Mouse (Mus musculus) liver, adult (tissue): ENCODE measurements around the gene Gtpbp8.

Experiments
- GATA4 ChIP-seq: IDR thresholded peaks from 2 replicates; pipeline ENCODE4 v1.6.1; 2014; ENCODE audit warnings: mild to moderate bottlenecking, low read length; ENCODE audit not compliant: insufficient replicate concordance

Gene Gtpbp8

DNA sequence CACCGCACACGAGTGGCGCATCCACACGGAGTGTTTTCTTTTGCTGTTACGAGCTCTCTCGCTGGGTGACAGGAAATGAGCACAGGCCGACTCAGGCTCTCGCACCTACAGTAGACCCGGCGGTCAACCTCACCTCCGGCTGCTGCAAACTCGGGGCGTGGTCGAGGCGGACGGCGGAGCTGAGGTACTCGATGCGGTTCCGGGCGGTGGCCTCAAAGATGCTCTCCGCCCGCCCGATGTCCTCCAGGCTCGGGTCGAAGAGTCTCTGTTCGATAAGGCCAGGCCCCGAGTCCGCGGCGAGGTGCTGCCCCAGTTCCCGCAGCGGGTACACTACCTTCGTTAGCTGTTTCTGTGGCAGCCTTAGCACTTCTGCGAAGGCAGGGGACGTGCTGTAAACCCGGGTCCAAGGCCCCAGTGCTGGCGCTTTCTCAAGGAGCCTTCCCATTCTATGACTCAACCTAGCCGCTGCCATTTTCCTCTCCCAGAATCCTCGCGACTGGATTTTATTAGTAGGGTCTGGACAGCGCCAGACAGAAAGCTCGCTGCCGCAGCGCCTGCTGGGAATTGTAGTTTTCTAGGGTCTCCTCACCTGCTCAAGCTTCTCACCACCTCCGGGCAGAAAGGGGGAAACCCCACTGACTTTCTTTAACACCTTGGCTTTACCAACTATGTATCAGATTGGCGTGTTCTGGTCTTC is at the start of gene Gtpbp8:
Gene Gtpbp8, minus strand, starts transcription at position 498 of the 697 bp plus-strand sequence.
- no peak for TF ChIP-seq GATA4

DNA sequence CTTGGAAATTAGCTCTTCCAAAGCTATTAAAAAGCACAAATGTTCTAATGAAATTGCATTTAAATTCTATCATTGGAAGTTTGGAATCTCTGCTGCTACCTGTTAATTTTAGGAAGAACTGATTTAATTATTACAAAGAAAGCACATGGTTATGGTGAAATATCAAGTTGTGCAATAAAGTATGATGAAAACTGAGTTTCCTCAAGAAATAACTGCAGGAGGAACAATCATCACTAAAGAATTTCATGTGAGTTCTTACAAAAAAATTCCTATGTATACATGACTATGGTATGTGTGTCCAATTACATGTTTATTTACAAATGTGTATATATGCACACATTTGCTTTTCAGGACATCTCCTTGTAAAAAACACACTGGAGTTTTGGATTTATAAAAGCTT is 48.3 kb upstream of the Gtpbp8 start:
- no peak for TF ChIP-seq GATA4

GRCm38 (mm10) chr16:44786934-44787333 is 40.8 kb upstream of the Gtpbp8 start:
- no peak for TF ChIP-seq GATA4

DNA sequence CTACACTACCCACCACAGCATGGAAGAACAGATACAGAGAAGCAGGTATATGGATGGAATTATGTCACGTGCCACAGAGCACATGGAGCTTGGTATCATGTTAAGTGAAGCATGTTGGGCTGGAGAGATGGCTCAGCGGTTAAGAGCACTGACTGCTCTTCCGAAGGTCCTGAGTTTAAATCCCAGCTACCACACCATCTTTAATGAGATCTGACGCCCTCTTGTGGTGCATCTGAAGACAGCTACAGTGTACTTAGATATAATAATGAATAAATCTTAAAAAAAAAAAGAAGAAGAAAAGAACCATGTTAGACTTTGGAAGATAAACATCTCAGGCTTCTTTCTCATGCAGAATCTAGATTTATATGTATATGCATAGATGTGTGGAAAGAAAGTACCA is 34.6 kb upstream of the Gtpbp8 start:
- no peak for TF ChIP-seq GATA4

GRCm38 (mm10) chr16:44779494-44779893 is 33.3 kb upstream of the Gtpbp8 start:
- no peak for TF ChIP-seq GATA4

- TF ChIP-seq GATA4 = peak; percentile 58; the same call in 1 of the 2 replicates
Measured at GRCm38 (mm10) chr16:44778538-44779147, 32.5 kb upstream of the Gtpbp8 start.

GRCm38 (mm10) chr16:44774201-44774600 is 28.0 kb upstream of the Gtpbp8 start:
- no peak for TF ChIP-seq GATA4

- TF ChIP-seq GATA4 = no peak
Measured at GRCm38 (mm10) chr16:44773673-44774072, 27.5 kb upstream of the Gtpbp8 start.

DNA sequence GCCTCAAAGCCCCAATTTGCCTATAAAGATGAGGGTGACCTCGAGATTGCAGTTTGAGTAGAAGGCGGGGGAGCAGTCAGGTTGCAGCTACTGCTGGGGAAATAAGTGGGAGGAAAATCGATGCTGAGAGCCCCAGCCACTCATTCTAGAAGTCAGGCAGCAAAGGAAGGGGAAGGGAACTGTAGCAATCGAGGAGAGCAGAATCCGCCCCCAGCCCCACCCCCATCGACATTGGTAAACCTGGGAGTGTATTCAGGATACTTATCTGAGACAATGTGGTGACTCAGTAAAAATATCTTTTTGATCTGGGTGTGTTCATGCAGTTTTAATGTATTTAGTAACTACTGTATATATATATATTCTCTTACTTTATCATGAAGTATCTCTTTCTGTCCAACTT is 26.4 kb upstream of the Gtpbp8 start:
- TF ChIP-seq GATA4 = no peak

DNA sequence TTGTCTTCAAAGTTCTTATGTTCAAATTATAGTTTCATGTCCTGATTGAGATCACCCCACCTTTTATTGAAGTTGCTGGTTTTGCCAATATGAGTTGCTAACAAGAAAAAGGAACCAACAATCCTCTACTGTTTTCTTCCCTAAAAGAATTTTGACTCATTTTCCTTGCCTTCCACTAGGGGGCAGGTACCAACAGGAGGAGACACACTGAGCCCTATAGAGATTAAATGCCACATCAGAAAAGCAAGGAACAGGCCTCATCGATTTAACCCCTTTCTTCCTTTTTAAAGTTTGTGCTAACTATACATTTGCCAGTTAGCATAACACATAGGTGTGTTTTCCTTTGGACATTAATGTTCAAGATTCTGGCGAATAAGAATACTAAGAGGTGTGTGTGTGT is 21.8 kb upstream of the Gtpbp8 start:
- no peak for TF ChIP-seq GATA4

- TF ChIP-seq GATA4 = no peak
Measured at GRCm38 (mm10) chr16:44767506-44767905, 21.3 kb upstream of the Gtpbp8 start.

DNA sequence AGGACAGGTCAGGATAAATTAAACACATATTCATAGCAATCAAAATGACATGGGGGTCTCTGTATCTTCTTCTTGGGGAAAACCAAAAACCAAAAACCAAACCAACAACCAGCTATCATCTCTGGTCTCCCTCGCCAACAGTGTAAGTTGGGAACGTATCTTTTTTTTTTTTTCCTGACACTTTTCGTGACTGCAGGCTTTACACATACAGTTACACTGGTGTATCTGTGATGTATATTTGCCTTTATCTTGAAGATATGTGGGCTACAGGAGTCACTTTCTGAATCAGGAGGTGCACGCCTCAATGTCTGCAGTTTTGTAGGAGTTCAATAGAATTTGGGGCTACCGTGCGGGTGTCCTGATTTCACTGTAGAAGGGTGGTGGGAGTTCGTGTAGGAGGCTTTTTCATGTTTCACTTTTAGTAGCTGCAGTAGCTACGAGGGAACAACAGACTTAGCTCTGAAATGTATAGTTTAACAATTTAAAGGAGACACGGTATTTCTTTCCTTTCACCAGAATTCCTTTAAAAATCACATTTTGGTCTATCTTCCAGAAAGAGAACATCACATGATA is 20.2 kb upstream of the Gtpbp8 start:
- no peak for TF ChIP-seq GATA4

GRCm38 (mm10) chr16:44765555-44766319 is 19.6 kb upstream of the Gtpbp8 start, which contains the start of gene Cd200r1:
Gene Cd200r1 (plus strand): TSS chr16:44765736.
- no peak for TF ChIP-seq GATA4

- no peak for TF ChIP-seq GATA4
Measured at GRCm38 (mm10) chr16:44761811-44762210, 15.6 kb upstream of the Gtpbp8 start.

- no peak for TF ChIP-seq GATA4
Measured at GRCm38 (mm10) chr16:44757700-44758099, 11.5 kb upstream of the Gtpbp8 start.

- TF ChIP-seq GATA4 = no peak
Measured at GRCm38 (mm10) chr16:44748007-44748406, 1.8 kb upstream of the Gtpbp8 start.
